Mouse (Mus musculus) megakaryocyte, embryonic 14.5 days (primary cell): ENCODE measurements around the gene Srrt.

ENCODE experiments used
- FLI1 ChIP-seq: IDR thresholded peaks from 2 replicates; pipeline ENCODE4 v1.6.1; 2012; ENCODE audit warnings: low read length, inconsistent platforms, mixed read lengths
- GATA1 ChIP-seq: IDR thresholded peaks from 3 replicates; pipeline ENCODE4 v1.6.1; 2012; ENCODE audit warnings: mixed read lengths, low read length, inconsistent platforms, borderline replicate concordance

GRCm38 (mm10) chr5:137297126-137297525, 10.3 kb downstream of the Srrt start:
- no peak for TF ChIP-seq GATA1
- TF ChIP-seq FLI1: no peak
